Mouse (Mus musculus) right cerebral cortex, postnatal 36 days (tissue): Measurements from ENCODE around the gene 1110008L16Rik.
"Not testable (repeated sequence)": the region's sequence is repeated elsewhere in the genome, so short reads cannot be mapped to it uniquely, and the experiment has no call there.

Source experiments
- DNase-seq, 2 experiments: peaks; one replicate each; pipeline ENCODE4 v3.0.0; 2022; ENCODE audit warnings: low spot score in 2 of 2, mixed read lengths in 1 of 2

Gene 1110008L16Rik

GRCm38 (mm10) chr12:55338490-55338889, 39.1 kb downstream of the 1110008L16Rik start:
- DNase-seq: not testable (repeated sequence)

- DNase-seq: not testable (repeated sequence)
These were observed 43.7 kb downstream of the 1110008L16Rik start for GRCm38 (mm10) chr12:55343045-55343444.

DNA sequence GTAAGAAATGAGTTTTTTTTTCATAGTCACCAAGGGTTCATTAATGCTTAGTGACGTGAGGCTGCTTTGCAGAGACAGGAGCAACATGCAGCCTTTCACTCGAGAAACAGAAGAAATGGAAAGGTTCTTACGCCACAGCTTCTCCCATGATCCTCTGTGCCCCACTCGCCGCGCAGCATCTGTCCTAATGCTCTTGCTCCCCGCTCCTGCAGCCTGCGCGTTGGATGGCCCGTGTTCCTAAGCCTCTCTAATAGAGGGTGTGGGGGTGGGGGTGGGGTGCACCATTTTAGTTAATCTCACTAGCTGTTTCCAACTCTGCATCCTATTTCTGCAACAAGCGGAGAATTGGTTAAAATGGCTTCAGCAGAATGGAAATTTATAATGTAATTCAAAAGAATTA, 44.6 kb downstream of the 1110008L16Rik start:
- DNase-seq: no peak

- no peak for DNase-seq
These were observed 45.2 kb downstream of the 1110008L16Rik start for GRCm38 (mm10) chr12:55344583-55344982.

- DNase-seq: no peak
These were observed 54.0 kb downstream of the 1110008L16Rik start for GRCm38 (mm10) chr12:55353423-55353822.

DNA sequence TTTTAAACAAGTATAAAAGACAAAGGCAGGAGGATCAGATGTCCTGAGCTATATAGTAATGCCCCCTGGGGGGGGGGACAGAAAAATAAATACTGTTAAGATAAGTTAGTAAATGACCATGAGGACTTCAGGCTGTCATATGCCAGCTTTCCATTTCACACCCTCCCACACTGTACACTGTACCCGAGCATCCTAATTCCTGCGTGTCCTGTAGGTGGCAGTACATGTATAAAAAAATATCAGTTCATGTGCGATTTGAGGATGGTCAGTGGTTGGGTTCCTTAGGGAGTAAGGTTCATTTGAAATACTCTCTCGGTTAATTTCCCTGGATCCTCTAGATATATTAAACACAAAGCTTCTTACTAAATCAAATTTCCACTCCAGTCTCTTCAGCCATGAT, 55.5 kb downstream of the 1110008L16Rik start:
- no peak for DNase-seq

DNA sequence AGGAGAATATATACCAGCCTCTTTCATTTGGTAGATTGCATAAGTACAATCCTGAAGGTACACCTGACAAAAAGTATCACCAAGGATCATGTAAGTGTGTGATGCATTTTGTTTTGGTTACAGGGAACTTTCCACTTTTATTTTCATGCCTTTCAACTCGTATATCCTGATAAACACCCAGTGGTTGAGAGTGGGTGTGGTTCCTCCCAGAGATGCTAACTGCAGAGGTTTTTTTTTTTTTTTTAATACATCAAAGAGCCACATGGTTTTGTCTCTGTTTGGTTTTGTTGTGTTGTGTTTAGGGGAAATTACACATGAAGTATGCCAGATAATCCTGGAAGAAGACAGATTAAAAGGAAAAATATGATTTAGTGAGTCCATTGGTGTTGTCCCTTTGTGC, 57.9 kb downstream of the 1110008L16Rik start:
- DNase-seq: no peak

- no peak for DNase-seq
These were observed 61.6 kb downstream of the 1110008L16Rik start for GRCm38 (mm10) chr12:55360929-55361328.

GRCm38 (mm10) chr12:55365083-55365482, 65.7 kb downstream of the 1110008L16Rik start:
- DNase-seq: no peak

DNA sequence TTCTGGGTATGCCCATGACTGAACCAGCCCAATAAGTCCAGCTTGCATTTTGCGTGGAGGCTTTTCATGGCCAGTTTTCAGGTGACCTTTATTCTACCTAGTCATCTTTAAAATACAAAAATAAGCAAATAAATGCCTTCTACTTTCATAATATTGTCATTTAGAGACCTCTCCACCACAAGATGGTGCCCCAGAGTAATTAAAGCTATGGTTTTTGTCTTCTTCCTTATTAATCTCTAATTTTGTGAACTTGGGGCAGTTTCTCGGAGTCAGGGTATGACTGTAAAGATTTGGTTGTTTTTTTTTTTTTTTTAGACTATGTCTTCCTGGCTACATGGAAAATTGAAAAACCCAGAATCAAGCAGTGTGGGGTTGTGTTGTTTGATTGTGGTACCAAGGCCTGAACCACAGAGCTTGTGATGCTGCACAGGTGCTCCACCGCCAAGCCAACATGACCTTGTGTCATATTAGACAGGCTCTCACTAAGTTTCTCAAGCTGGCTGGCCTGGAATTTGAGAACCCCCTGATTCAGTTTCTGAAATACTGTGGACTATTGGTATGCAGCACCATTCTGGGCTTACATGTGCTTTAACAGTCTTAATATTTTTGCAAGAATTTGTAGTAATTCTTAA, 73.2 kb downstream of the 1110008L16Rik start:
- DNase-seq: no peak

- DNase-seq: no peak
These were observed 77.7 kb downstream of the 1110008L16Rik start for GRCm38 (mm10) chr12:55376956-55377609.

- DNase-seq: no peak
These were observed 78.2 kb downstream of the 1110008L16Rik start for GRCm38 (mm10) chr12:55377610-55377980.

GRCm38 (mm10) chr12:55384023-55384749, 84.8 kb downstream of the 1110008L16Rik start, which contains the start of gene Psma6:
Psma6 (plus strand) TSS chr12:55384222.
- no peak for DNase-seq

DNA sequence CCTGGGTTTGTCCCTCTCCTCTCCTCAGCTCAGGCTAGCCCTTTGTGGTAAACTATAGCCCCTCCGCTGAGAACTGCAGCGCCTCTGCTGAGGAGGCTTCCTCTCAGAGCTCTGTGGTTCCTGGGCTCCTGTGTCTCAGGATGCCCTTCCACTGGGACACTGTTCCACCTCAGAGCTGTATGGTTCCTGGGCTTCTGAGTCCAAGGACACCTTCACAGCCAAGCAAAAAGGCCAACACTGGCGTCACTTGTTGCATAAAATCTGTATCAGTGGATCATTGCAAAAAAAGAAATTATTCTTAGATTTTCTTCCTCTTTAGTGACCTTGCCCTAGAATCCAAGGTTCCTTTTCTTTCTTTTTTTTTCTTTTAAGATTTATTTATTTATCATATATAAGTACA, 85.4 kb downstream of the 1110008L16Rik start:
- no peak for DNase-seq

GRCm38 (mm10) chr12:55385931-55386330, 86.6 kb downstream of the 1110008L16Rik start:
- no peak for DNase-seq

- DNase-seq: no peak
These were observed 87.1 kb downstream of the 1110008L16Rik start for GRCm38 (mm10) chr12:55386456-55386855.

DNA sequence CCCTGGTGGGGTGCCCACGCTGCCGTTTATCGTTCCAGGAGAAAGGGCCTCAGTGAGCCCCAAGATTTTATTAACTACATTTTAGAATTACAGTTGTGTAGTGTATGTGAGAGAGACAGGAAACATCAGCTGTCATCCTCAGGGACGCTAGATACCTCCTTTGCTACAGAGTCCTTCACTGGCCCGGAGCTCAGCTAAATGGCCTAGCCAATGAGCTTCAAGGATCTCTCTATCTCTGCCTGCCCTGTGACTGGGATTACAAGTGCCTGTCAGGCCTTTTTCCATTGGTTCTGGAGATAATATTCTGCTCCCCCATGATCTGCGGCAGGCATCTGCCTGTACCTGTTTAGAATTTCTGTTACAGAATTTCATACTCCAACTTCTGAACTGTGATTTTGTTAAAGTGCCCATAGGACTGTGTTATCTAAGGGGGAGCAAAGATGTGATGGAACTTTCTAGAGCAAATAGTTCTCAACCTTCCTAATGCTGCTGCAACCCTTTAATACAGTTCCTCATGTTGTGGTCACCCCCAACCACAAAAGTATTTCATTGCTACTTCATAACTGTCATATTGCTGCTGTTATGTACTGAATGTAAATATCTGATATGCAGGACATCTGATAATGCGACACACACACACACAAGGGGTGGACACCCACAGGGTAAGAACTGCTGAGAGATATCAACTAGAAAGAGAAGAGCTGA, 87.9 kb downstream of the 1110008L16Rik start:
- no peak for DNase-seq

DNA sequence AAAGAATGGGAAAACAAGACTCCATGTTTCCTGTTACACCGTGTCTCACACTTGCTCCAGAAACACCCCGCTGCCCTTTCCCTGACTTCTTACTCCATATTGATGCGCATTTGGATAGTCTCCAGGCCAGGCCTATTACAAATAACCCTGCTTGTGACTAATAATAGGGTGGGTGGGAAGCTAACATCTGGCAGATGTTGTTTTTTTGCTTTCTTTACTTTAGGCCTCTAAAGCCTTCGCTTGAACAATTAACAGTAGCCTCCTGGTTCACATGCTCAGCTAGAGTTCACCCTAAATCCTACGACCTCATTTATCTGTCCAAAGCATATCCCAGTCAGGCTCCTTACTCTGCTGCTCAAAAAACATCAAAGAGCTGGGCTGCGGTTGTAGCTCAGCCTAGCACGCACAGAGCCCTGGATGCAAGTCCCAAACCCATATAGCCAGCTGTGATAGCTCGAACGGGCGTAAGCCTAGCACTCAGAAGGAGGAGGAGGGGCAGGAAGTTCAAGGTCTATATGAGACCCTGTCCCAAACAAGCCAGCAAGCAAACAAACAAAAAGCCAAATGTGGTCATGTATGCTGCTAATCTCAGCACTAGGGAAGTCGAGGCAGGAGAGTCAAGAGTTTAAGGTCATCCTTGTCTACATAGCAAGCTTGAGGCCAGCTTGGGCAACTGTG, 88.5 kb downstream of the 1110008L16Rik start:
- DNase-seq: no peak

GRCm38 (mm10) chr12:55388478-55388877, 89.1 kb downstream of the 1110008L16Rik start:
- DNase-seq: no peak

DNA sequence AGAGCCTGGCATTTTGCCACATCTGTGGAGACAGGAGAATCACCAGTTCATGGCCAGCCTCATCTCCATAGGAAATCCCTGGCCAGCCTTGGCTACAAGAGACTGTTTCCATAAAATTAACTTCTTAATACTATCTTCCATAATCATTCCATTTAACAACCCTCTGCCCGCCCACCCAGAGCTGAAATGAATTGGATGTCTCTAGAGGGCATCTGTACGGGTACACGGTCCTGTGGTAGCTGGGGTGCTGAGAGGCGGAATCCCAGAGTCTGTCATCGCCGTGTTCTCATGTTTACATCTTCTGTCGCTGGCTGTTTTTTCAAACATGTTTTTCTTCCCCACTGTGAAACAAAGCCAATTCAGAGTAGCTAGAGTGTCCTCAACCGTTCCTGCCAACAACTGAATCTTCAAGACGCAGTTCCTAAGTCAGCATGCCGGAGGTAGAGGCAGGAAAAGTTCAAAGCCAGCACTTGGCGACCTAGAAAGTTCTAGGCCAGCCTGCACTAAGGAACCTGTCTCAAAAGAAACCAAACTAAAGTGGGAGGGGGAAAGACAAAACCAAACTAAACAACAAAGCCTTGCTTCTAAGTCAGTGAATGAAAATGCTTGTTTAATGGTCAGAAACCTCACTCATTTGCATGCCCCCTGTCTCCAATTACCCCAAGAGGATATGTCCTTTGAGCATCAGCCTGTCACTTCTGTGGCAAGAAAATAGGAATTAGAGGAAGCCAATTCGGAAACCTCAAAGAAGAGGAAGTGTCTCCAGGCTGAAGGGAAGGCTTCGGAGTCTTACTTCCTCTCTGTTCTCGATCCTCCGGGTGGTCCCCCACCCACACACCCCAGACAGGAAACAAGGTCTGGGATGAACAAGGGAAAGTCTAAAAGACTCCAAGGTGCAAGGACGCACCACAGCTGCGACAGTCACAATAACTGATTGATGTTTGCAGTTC, 90.0 kb downstream of the 1110008L16Rik start:
- no peak for DNase-seq
